Mouse (Mus musculus): Measurements from ENCODE around the gene Edil3.
"Not testable (repeated sequence)": the region's sequence is repeated elsewhere in the genome, so short reads cannot be mapped to it uniquely, and the experiment has no call there.

Edil3 gene

DNA sequence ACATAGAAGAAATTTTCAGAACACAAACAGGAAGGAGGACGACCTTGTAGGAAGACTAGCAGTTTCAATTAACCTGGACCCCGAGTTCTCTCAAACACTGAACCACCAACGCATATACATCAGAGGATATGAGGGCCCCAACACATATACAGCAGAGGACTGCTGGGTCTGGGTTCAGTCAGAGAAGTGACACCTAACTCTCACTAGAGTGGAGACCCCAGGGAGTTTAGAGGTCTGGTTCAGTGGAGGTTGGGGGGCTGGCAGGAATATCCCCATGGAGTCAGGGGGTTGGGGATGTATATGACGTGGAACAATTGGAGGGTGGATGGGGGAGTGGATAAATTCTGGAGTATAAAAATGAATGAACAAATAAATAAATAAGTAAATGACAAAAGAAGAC lies 151.1 kb downstream of the Edil3 start:
- DNase-seq (ENCODE audit: low spot score) = no peak

DNA sequence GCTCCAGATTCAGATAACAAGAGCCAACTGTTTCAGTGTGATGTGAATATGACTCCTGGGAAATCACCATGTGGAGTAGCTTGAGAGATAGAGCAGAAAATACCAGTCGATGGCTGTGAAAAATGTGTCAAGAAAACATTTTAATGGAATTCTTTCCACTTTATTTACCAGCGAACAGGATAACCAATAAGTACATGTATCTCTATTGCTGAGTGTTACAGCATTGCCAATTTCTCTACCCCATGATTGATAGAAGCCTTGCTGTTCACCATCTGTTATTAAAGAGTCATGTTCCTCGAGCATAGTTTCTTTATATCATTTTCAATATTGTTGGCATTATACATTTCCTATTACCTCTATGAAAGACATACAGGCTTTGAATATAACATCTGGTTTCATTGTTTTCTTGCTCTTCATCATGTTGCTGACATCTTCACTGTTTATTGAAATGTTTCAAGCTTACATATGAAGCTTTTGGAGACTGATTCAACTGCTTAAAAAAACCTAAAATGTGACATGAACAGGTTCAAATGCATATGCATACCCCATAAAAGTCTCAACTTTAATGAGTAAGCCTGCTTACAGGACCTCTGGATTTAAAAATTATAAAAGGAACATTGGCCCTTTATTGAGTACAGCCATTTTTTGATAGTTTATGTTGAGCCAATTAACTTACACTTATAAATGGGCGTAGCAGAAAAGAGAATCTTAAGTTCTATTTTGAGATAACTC lies 186.6 kb downstream of the Edil3 start:
- no peak for DNase-seq (ENCODE audit: low spot score)

DNA sequence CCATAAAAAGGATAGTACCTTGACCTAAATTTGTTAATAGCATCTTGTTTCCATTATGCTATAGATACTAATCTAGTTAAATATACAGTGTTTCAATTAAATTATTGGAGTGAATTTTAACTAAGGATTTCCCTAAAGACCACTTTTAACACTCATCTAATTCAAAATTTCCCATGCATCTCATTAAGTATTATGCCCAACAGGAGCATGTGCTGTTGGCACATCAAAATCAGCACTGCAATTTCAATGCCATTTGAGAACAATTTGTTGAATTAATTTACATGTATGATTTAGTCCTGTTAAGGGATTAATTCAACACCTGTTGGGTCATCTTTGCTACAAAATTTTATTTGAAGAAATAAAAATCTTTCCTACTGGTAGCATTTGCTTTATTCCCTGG lies 191.2 kb downstream of the Edil3 start:
- no peak for DNase-seq (ENCODE audit: low spot score)

DNA sequence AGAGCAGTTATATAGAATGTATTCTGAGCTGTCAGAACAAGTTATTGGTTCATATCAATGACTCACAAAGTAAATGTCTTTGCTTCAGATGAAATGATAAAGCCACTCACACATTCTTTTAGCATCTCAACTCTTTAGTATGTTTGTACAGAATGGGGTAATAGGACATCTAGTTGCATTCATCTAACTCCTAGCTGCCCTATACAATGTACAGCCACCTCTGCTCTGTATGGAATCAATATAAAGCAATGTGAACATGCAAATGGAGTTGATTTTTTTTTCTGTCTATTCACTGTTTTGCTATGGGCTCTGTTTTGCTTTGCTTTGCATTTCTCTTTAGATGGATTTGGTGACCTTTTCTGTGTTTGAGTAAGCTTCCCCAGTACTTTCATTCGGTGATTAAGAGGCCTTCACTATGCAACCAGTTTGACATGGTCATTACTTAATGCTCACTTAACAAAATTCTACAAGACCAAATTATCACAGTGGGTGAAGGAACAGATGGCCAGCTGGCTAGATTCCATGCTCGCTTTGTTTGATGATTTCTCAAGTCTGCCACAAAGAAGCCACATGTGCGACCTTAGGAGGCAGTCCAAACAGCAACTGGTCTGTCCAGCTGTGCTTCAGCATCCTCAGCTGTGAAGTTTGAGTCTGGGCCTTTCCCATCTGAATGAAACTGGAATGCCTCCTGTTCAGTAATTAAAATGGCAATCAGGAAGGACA lies 208.7 kb downstream of the Edil3 start:
- DNase-seq (ENCODE audit: low spot score) = no peak

DNA sequence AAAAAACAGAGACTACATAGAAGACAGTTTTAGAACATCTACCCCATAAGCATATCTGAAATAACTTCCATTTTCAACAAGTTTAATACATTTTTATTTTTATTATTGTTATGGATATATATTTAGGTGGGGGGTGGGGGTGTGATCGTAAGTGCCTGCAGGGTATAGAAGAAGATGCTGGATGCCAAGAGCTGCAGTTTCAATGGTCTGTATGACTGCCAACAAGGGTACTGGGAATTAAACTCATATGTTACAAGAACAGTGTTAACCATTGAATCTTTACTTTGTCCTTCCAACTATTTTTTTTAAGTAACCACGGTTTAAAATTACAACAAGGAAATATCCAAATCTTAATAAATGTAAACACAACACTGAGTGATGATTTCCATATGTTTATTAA lies 214.4 kb downstream of the Edil3 start:
- no peak for DNase-seq (ENCODE audit: low spot score)

DNA sequence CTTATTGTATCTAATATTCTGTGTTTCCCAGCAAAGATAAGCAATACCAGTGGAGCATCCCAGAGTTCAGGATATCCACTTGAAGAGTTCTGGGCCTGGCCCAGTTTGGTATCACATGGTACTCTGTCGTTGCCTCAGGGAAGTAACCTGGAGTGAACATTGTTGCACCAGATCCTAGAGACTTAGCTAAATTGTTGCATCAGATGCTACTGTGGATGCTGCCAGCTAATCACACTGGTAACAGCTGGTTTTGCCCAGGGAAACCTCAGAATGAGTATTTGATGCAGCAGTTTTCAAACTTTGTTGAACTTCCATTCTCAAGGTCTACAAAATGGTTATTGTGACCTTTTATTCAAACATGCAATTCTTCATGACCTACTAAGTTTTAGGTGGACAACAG lies 220.2 kb downstream of the Edil3 start:
- no peak for DNase-seq (ENCODE audit: low spot score)

DNA sequence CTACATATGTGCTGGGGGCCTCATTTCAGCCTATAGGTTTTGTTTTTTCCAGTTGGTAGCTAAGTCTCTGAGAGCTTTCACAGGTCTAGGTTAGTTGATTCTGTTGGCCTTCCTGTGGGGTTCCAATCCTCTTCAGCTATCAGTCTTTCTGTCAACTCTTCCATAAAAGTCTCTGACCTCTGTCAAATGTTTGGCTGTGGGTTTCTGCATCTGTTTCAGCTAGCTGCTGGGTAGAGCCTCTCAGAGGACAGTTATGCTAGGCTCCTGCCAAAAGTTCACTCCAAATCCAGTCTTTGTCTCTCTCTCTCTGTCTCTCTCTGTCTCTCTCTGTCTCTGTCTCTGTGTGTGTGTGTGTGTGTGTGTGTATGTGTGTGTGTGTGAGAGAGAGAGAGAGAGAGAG lies 248.9 kb downstream of the Edil3 start:
- not testable (repeated sequence) for DNase-seq (ENCODE audit: low spot score)

DNA sequence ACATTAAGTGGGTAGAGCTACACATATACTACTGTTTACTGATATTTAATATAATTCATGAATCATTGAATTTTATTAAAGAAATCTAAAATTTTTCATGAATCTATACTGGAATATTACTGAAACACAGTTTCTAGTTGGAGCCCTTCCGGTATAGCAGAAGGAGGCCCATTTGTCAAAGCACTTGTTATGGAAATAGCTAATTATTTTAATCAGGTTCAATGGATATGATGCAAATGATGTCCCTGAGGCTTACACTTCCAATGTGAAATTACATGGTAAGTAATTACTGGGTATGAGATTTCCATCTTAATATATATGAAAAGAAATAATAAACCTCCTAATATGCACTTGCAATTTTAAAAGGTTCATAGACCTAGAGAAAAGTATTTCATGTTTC lies 254.9 kb downstream of the Edil3 start:
- no peak for DNase-seq (ENCODE audit: low spot score)

DNA sequence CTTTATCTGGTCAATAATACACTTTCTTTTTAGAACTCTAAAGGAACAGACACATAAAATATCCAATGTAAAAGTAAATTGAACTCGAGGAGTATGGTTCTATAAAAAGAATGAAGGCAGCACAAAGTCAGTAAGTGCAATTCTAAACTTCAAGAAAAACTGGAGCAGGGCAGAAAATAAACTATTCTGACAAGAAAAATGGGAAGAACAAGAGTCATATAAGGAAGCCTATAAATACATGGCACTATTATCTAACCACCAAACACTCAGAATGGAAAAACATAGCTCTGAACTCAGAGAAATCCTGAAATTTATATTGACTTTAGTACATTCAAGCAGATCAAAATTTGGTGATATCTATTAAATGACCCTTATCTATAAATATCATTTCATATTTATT lies 284.6 kb downstream of the Edil3 start:
- no peak for DNase-seq (ENCODE audit: low spot score)

DNA sequence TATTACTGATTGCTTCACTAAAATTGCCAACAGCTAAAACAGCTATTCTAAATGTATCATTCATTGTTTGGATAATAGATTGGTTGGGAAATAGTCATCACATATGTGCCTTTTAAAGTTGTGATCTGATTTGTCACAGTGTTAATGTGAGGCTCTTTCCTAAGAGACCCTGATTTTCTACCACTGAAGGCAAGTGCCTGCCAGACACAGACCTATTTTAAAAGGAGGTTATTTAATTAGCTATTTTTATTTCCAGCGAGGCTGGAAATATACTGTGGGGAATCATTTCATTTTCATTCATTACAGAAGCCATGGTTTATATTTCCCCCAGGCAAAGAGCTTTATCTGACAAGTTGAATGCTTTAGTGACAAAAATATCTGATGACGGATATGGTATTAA lies 296.3 kb downstream of the Edil3 start:
- DNase-seq (ENCODE audit: low spot score) = no peak

DNA sequence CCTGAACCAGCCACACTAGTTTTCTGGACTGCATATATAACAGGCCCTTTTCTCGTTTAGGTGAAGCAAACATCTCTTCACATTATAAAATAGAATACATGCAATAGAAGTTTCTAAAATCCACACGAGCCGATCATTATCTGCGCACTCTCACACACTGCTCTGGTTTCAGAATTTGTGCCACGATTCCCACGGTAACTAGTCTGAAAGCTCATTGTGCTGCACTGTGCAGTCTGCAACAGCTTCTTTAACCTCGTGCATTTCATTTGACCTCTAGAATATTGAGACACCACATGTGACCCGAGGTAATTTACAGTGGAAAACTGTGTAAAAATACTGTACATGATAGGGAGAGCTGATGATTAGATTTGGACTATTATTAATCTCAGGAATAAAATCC lies 298.5 kb downstream of the Edil3 start:
- no peak for DNase-seq (ENCODE audit: low spot score)

DNA sequence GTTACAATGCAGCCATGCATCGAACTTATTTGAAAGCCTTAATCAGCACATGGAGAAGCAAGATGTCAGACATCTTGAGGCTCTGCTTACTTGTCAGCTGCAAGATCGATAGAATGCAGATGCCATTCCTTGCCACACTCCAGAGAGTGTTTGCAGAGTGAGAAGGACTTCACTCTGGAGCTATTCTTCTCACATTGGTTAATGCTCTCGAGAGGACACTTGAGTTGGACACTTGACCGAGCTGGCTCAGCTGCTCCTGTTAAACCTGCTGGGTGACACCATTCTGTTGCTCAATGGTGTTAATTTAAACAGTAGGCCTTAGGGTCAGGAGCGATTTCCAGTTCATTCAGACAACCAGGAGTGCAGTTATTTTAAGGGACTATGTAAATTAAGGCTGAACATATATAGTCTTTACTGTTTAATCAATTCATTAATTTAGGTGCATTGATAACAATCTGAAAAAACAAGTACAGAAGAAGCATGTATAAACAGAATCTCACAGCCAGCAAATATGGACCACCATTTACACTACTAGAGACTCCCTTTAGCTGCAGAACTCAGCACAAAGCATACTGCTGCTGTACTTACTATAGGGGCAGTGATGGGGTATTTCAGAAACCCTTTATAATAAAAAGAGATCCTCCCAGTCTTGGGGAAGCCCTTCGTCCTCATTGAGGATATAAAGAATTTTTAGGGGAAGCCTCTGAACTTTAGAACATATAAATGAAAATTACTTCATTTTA lies 301.4 kb downstream of the Edil3 start:
- DNase-seq (ENCODE audit: low spot score) = no peak

DNA sequence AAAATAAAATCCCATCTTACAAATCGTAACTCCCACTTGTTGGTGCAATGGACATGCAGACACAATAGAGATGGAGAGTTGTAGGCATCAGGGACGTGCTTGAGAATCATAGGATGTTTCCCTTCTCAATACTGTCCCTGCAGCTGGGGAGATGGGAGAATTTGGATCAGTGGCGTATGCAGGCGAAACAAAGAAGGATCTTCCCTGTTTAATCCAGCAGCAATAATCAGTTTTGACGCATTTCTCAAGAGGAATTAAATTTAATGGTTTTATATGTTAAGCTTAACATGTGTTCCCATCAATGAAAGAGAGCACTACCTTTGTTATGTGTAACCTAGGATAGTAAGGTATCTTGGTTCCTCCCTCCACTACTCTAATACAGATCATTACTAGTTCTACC lies 302.1 kb downstream of the Edil3 start:
- no peak for DNase-seq (ENCODE audit: low spot score)

DNA sequence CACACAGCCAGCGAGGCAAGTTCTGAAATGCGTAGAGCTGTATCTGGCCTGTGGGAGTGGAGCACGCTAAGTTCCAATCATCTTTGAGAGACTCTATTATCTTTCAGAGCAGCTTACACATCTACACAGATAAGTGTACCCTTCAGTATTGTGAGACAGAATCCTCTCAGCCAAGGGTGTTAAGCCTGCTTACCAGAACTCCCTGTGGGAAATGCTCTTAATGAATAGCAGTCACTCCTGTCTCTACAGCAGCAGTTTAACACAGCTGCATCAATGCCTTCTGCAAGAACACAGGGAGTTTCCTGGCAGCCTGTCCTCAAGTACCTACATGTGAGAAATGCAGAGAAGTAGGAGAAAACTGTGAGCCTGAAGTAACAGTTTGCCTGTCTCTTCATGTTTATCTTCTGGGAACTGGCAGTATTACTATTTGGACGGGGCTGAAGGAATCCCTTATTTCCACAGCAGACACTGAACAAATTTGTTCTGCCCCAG lies 324.8 kb downstream of the Edil3 start:
- DNase-seq (ENCODE audit: low spot score) = no peak

DNA sequence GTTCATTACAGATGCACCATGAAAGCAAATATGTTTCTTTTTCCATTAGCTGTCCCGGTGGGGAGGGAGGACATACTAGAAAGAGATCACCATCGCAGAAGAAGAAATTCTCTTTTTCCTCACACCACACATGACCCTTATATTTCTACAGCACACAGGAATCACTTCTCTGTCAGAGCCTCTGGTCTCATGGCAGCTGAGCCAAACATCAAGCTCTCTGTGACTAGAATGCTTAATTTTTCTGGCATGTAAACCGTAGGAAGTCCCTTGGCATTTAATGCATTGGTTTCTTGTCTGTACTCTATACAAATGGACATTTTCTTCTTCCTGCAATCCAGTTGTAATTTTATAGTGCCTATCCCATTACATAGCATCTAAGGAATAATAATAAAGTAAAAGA lies 330.6 kb downstream of the Edil3 start:
- no peak for DNase-seq (ENCODE audit: low spot score)

DNA sequence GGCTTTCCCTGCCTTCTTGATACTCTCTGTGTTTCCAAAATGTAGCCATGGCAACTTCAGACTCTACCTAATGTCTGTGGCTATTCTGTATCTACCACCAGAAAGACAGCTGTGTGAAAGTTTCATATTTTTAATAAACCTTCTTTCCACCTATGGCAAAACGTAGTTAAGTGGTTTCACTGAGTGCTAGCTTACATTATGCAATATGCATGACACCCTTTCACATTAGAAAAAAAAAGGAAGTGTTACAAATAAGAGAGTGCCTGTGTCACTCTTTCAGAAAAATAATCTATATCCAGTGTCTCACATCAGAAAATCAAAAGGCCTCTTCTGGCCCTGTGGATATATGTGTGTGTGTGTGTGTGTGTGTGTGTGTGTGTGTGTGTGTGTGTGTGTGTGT lies 346.7 kb downstream of the Edil3 start:
- no peak for DNase-seq (ENCODE audit: low spot score)

DNA sequence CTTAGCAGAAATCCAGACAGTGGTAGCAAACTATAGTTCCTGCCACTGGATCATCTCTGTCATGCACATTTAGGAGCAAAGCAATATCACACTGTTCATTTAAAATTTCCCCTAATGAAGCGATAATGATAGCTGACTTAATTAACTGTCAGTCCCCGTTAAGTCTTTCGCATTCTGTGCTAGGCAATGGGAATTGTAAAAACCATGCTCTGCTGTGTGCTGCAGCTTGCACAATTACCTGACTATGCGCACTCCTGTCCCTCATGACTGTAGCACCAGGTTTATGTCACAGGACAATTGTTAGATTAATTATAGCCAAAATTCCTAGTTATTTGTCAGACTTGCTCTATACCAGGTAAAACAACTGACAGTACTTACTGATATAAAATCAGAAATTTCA lies 348.8 kb downstream of the Edil3 start:
- DNase-seq (ENCODE audit: low spot score) = no peak

DNA sequence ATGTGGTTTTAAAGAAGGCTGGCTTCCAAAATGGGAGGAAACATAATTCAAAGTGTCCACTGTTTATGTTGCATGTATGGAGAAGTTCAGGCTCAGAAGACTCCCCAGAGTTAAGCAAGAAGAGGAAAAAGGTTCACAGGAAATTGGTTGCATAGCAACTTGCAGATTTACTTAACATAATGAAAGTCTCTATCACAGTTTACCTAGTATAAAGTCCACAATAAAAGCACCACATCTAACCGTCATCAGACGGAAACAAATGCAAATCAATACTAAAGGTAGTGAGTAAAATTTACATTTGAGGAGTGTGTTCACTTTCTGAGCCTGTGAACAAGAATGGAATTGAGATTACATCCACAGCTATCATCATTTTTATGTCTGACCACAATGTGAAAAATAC lies 353.9 kb downstream of the Edil3 start:
- no peak for DNase-seq (ENCODE audit: low spot score)

DNA sequence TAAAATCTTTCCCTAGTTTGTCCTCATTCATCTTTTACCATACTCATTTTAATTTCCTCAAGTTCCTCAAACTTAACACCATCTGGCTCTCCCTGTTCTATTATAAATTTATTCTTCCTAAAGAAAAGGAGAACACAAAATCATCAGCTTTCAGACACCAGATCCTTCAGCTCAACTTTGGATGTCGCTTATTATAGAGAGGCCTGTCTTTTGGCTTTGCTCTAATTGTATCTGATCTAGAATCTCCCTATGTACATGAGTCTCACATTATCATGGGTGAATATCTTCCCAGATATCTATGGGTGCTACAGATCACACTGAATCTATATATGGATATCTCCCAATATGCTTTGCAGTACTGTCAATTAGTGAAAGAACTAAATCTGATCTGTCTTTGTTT lies 367.8 kb downstream of the Edil3 start:
- DNase-seq (ENCODE audit: low spot score) = no peak

DNA sequence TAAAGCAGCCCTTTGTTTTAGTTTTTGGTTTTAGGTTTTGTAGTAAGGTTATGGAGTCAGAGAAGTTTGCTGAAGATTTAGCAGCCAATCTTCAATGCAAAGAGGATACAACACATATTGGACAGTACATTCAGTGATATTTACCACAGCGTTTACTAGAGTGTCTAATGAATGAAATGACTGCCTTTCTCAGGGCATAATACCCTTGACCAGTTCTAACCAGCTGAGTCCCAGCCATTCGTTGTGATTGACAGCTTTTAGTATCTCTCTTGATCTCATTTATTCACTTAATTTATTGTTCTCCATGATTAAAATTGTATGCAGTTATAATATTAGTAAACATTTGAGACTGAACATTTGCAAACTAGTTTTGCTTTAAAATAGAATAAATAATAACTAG lies 375.7 kb downstream of the Edil3 start:
- DNase-seq (ENCODE audit: low spot score) = no peak

DNA sequence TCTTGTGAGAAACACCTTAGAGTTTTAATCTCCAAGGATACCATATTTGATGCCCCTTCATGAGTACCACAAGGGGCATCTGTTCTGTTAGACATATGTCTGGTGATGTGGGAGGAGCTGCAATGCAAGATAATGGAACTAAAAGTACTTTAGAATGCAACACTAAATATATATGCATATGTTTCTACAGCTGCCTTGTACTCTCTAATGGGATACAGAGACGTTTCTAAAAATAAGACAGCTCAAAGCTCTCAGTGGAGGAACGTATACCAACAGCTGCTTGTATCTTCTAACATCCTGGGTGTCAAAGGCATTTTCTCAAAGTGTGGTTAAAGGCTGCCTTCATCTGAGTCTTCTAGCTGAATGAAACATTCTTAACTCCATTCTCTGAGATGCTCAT lies 378.0 kb downstream of the Edil3 start:
- DNase-seq (ENCODE audit: low spot score) = no peak

DNA sequence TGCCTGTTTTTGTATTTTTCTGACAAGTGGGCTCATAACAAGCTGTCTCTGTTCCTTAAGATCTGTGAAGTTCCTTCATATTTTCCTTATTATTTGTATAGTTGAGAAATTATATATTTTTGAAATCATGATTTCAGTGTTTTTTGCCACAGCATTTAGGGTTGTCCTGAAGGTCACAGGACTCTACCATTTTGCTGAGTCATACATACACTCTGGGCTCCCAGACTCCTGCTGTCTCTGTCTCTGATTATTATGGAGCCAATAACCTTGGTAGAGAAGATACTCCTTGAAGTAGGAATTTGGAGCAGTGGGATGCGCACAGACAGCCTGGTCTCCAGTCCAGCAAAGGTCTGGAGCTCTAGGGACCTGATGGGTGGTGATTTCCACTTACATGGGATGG lies 416.8 kb downstream of the Edil3 start:
- no peak for DNase-seq (ENCODE audit: low spot score)

DNA sequence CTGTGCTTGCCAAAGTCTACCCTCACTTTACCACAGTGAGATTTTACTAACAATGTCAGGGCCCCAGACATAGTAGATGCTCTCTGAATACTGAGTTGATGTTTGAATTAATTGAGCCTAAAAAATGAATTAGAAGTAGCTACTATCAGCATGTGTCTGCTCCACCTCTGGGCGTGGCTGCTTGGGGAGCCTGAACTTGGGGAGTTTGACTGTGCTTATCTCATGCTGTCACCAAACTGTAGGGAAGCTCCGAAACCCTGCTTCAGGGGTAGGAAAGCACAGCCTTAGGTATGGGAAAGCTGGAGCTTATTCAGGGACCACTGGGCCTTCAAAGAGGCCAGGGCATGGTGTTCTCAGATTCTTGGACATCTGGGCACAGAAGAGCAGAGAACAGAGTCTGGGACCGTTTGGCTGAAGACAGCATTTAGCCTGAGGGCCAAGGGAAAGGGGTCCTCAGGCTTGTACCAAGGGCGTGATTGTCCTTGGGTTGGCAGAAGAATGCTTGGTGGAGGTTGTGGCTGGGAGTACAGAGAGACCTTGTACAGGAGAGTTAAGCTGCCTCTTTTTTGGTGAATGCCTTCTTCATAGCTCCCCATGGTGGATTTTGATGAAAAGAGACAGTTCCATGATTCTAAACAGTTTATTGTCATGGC lies 432.8 kb downstream of the Edil3 start:
- DNase-seq (ENCODE audit: low spot score) = no peak

Measured in ovary, postnatal 10 days (tissue).